Mouse (Mus musculus) liver, adult (tissue): ENCODE data around the gene Art2b.

ENCODE experiments used
- GATA4 ChIP-seq: IDR thresholded peaks from 2 replicates; pipeline ENCODE4 v1.6.1; 2014; ENCODE audit warnings: mild to moderate bottlenecking, low read length; ENCODE audit not compliant: insufficient replicate concordance

The Art2b gene

GRCm38 (mm10) chr7:101564086-101564485 lies 21.3 kb downstream of the Art2b start:
- no peak for TF ChIP-seq GATA4

- no peak for TF ChIP-seq GATA4
Measured at GRCm38 (mm10) chr7:101557391-101557790, 28.0 kb downstream of the Art2b start.

GRCm38 (mm10) chr7:101551530-101551929 lies 33.9 kb downstream of the Art2b start:
- TF ChIP-seq GATA4: no peak

- TF ChIP-seq GATA4: no peak
Measured at GRCm38 (mm10) chr7:101550686-101551485, 34.5 kb downstream of the Art2b start.

- no peak for TF ChIP-seq GATA4
Measured at GRCm38 (mm10) chr7:101549266-101549665, 36.1 kb downstream of the Art2b start.

- no peak for TF ChIP-seq GATA4
Measured at GRCm38 (mm10) chr7:101547651-101548050, 37.7 kb downstream of the Art2b start.

- TF ChIP-seq GATA4: no peak
Measured at GRCm38 (mm10) chr7:101541734-101542133, 43.7 kb downstream of the Art2b start.

- no peak for TF ChIP-seq GATA4
Measured at GRCm38 (mm10) chr7:101541132-101541531, 44.3 kb downstream of the Art2b start.

GRCm38 (mm10) chr7:101540684-101541083 lies 44.7 kb downstream of the Art2b start:
- TF ChIP-seq GATA4: no peak

GRCm38 (mm10) chr7:101539774-101540173 lies 45.6 kb downstream of the Art2b start:
- TF ChIP-seq GATA4: no peak

GRCm38 (mm10) chr7:101538141-101538933 lies 47.1 kb downstream of the Art2b start:
- no peak for TF ChIP-seq GATA4

- TF ChIP-seq GATA4: no peak
Measured at GRCm38 (mm10) chr7:101537541-101537940, 47.9 kb downstream of the Art2b start.

- TF ChIP-seq GATA4: no peak
Measured at GRCm38 (mm10) chr7:101535517-101535916, 49.9 kb downstream of the Art2b start.

GRCm38 (mm10) chr7:101535102-101535501 lies 50.3 kb downstream of the Art2b start:
- TF ChIP-seq GATA4: no peak

GRCm38 (mm10) chr7:101534428-101534827 lies 51.0 kb downstream of the Art2b start:
- no peak for TF ChIP-seq GATA4
